Mouse (Mus musculus) layer of hippocampus, adult 11-12 months (tissue): Measurements from ENCODE around the gene Cbx1.

ENCODE experiments used
- DNase-seq: peaks from one replicate; pipeline ENCODE4 v3.0.0; 2022; ENCODE audit warnings: low spot score

The Cbx1 gene

GRCm38 (mm10) chr11:96816494-96816893, 27.6 kb downstream of the Cbx1 start:
- no peak for DNase-seq

- DNase-seq, result no peak
These were observed 28.1 kb downstream of the Cbx1 start for GRCm38 (mm10) chr11:96816979-96817378.

- DNase-seq, result no peak
These were observed 29.3 kb downstream of the Cbx1 start for GRCm38 (mm10) chr11:96818128-96818710.

GRCm38 (mm10) chr11:96821956-96822355, 33.0 kb downstream of the Cbx1 start:
- no peak for DNase-seq

- DNase-seq, result no peak
These were observed 33.9 kb downstream of the Cbx1 start for GRCm38 (mm10) chr11:96822675-96823470.

GRCm38 (mm10) chr11:96823471-96823837, 34.5 kb downstream of the Cbx1 start:
- no peak for DNase-seq

GRCm38 (mm10) chr11:96823880-96824782, 35.2 kb downstream of the Cbx1 start:
- peak; percentile 84 for DNase-seq

GRCm38 (mm10) chr11:96824783-96825495, 36.0 kb downstream of the Cbx1 start:
- peak; percentile 49 for DNase-seq

GRCm38 (mm10) chr11:96826481-96826880, 37.6 kb downstream of the Cbx1 start:
- no peak for DNase-seq

GRCm38 (mm10) chr11:96827062-96827581, 38.2 kb downstream of the Cbx1 start:
- no peak for DNase-seq

- DNase-seq, result no peak
These were observed 39.0 kb downstream of the Cbx1 start for GRCm38 (mm10) chr11:96827917-96828316.

GRCm38 (mm10) chr11:96828881-96829280, 40.0 kb downstream of the Cbx1 start:
- DNase-seq, result no peak

GRCm38 (mm10) chr11:96829403-96829812, 40.5 kb downstream of the Cbx1 start:
- DNase-seq, result peak; percentile 68

GRCm38 (mm10) chr11:96829813-96830538, 41.0 kb downstream of the Cbx1 start, which contains the start of gene Nfe2l1:
Gene Nfe2l1 (minus strand): TSS chr11:96829968.
- peak; percentile 99 for DNase-seq

GRCm38 (mm10) chr11:96830539-96831216, 41.8 kb downstream of the Cbx1 start:
- DNase-seq, result no peak

GRCm38 (mm10) chr11:96831516-96831915, 42.6 kb downstream of the Cbx1 start:
- no peak for DNase-seq

GRCm38 (mm10) chr11:96832541-96832940, 43.6 kb downstream of the Cbx1 start:
- no peak for DNase-seq

GRCm38 (mm10) chr11:96832973-96833372, 44.0 kb downstream of the Cbx1 start:
- DNase-seq, result no peak

GRCm38 (mm10) chr11:96834127-96834526, 45.2 kb downstream of the Cbx1 start:
- DNase-seq, result no peak

- no peak for DNase-seq
These were observed 48.4 kb downstream of the Cbx1 start for GRCm38 (mm10) chr11:96837298-96837697.
